Mouse (Mus musculus) ES-Bruce4 (cell line): ENCODE data around the gene Nek4. TPM values are rescaled to one million over a fixed set of nuclear protein-coding genes. Genes with fewer than 3 reads are reported as not detected.

ENCODE experiments used
- H3K27ac ChIP-seq: 2 replicates; pipeline ENCODE4 v1.5.1; 2012; ENCODE audit warnings: low read length, inconsistent platforms; ENCODE audit not compliant: insufficient read depth
- H3K27me3 ChIP-seq: 2 replicates; pipeline ENCODE4 v1.6.1; 2012; ENCODE audit warnings: mild to moderate bottlenecking, low read length, inconsistent platforms; ENCODE audit not compliant: control insufficient read depth, poor library complexity, insufficient read depth, severe bottlenecking
- H3K36me3 ChIP-seq: 2 replicates; pipeline ENCODE4 v1.6.1; 2012; ENCODE audit warnings: inconsistent platforms, mild to moderate bottlenecking, low read length, moderate library complexity; ENCODE audit not compliant: control insufficient read depth, poor library complexity, insufficient read depth, severe bottlenecking
- H3K4me1 ChIP-seq: one replicate; pipeline ENCODE4 v1.8.1; 2011; ENCODE audit warnings: low read length; ENCODE audit not compliant: control insufficient read depth, insufficient read depth
- H3K4me3 ChIP-seq: 2 replicates; pipeline ENCODE4 v1.5.1; 2011; ENCODE audit warnings: low read depth, mild to moderate bottlenecking, low read length
- H3K9ac ChIP-seq: 2 replicates; pipeline ENCODE4 v1.6.1; 2012; ENCODE audit warnings: low read depth, mild to moderate bottlenecking, inconsistent platforms; ENCODE audit not compliant: poor library complexity, severe bottlenecking
- H3K9me3 ChIP-seq: replicated peaks from 2 replicates; pipeline ENCODE4 v1.6.1; 2012; ENCODE audit warnings: mild to moderate bottlenecking, low read length, inconsistent platforms; ENCODE audit not compliant: control insufficient read depth, poor library complexity, insufficient read depth, severe bottlenecking
- CTCF ChIP-seq: IDR thresholded peaks from one replicate; pipeline ENCODE4 v1.8.1; 2011; ENCODE audit warnings: low read depth, low read length
- EP300 ChIP-seq: IDR thresholded peaks from 2 replicates; pipeline ENCODE4 v1.6.1; 2011; ENCODE audit warnings: low read depth, low read length; ENCODE audit not compliant: insufficient read depth
- POLR2A ChIP-seq: IDR thresholded peaks from one replicate; pipeline ENCODE4 v1.8.1; 2011; ENCODE audit warnings: low read length; ENCODE audit not compliant: insufficient read depth
- polyA plus RNA-seq: library from polyadenylated mRNA; stranded (reverse); fragments of >200 nt; gene quantifications from 2 replicates; pipeline ENCODE4 v1.2.4, GENCODE M21; 2011; ENCODE audit warnings: low read depth; ENCODE audit not compliant: missing spikeins, insufficient read depth, insufficient read length

Nek4 gene
- polyA plus RNA-seq, 1 experiment: 17.7 TPM

DNA sequence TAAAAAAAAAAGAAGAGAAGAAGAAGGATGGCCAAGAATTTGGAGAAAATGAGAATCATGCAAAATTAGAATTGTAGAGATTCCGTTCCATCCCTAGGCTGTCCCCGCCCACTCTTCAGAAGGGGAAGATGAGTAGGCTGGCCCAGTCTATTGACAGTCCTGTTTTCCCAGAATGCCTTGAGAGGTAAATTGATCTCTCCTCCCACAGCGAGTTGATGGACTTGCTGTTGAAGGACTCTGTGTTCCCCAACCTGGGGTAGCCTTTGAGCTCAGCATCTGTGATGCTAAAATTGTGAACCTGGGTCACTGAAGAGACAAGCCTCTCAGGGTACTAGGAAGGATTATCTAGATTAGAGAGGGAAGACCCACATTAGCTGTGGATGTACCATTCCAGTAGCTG lies 25.7 kb upstream of the Nek4 start:
- H3K4me1 ChIP-seq: no peaks in the 10 kb centered on the region
- no peaks in the 10 kb centered on the region for H3K27me3 ChIP-seq
- H3K36me3 ChIP-seq: no peaks in the 10 kb centered on the region
- no peak overlapping the region for H3K4me3 ChIP-seq
- H3K9me3 ChIP-seq: no peaks in the 10 kb centered on the region
- H3K27ac ChIP-seq: no peak overlapping the region
- H3K9ac ChIP-seq: no peak overlapping the region
- TF ChIP-seq CTCF (no peak), EP300 (no peak), POLR2A (no peak)

DNA sequence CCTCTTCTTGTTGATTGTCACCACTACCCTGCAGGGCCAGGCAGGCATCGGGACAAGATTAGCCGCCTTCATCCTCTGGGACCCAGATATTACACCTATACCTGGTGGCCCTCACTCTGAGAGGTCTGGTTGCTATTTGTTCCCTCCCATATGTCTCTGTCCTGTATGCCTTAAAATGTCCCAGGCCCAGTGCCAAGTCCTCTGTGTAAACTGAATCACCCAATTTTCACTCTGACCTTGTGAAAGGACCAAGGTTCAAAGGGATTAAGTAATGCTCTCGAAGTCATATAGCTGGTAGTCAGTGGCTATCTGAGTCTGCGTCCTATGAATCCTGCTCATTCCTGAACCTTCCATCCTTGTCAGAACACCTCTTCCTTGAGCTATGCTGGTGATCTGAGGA lies 20.8 kb upstream of the Nek4 start:
- no peaks in the 10 kb centered on the region for H3K4me1 ChIP-seq
- H3K9ac ChIP-seq: no peak overlapping the region
- H3K27ac ChIP-seq: no peak overlapping the region
- no peak overlapping the region for H3K4me3 ChIP-seq
- TF ChIP-seq POLR2A (no peak), CTCF (no peak), EP300 (no peak)
- no peaks in the 10 kb centered on the region for H3K36me3 ChIP-seq
- no peaks in the 10 kb centered on the region for H3K9me3 ChIP-seq
- H3K27me3 ChIP-seq: no peaks in the 10 kb centered on the region

GRCm38 (mm10) chr14:30933351-30933750 lies 17.8 kb upstream of the Nek4 start:
- TF ChIP-seq CTCF (no peak), POLR2A (no peak), EP300 (no peak)
- Histone ChIP-seq H3K27ac (no peak overlapping the region), H3K4me1 (no peaks in the 10 kb centered on the region), H3K9me3 (no peaks in the 10 kb centered on the region), H3K4me3 (no peak overlapping the region), H3K36me3 (no peaks in the 10 kb centered on the region), H3K9ac (no peak overlapping the region), H3K27me3 (no peaks in the 10 kb centered on the region)

- no peaks in the 10 kb centered on the region for H3K9me3 ChIP-seq
- H3K9ac ChIP-seq: no peak overlapping the region
- H3K27me3 ChIP-seq: no peaks in the 10 kb centered on the region
- H3K27ac ChIP-seq: no peak overlapping the region
- H3K4me3 ChIP-seq: no peak overlapping the region
- no peaks in the 10 kb centered on the region for H3K4me1 ChIP-seq
- no peak for TF ChIP-seq POLR2A
- TF ChIP-seq CTCF: no peak
- TF ChIP-seq EP300: no peak
- H3K36me3 ChIP-seq: no peaks in the 10 kb centered on the region
These were observed 8.9 kb upstream of the Nek4 start for GRCm38 (mm10) chr14:30942254-30942653.

DNA sequence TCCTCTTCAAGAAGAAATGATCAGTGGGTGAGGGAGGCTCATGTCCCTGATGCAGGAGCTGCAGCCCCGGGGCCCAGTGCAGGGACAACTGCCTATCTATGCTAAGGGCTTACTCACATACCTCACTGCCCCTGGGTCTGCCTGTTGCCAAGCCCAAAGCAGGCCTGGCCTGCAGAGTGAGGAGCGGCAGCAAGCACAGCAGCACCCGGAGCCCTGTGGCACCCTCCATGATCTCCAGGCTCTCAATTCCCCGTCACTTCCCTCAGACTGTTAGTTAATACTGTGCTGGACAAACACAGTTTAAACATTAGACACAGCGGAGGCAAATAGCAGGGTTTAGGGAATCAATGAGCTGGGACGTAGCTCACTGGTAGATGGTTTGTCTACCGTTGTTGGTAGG lies 8.1 kb upstream of the Nek4 start, which contains the start of gene Itih1:
Gene Itih1 (minus strand): TSS at position 252 of the 400 bp plus-strand sequence.
- Histone ChIP-seq H3K27me3 (no peaks in the 10 kb centered on the region), H3K9ac (no peak within 1 kb of the TSS), H3K27ac (no peak within 1 kb of the TSS), H3K4me3 (no peak within 1 kb of the TSS), H3K36me3 (no peaks in the 10 kb centered on the region), H3K4me1 (no peaks in the 10 kb centered on the region), H3K9me3 (no peaks in the 10 kb centered on the region)
- TF ChIP-seq POLR2A (no peak), CTCF (no peak), EP300 (no peak)

GRCm38 (mm10) chr14:30943860-30944674 lies 7.1 kb upstream of the Nek4 start:
- Histone ChIP-seq H3K4me3 (no peak overlapping the region), H3K36me3 (no peaks in the 10 kb centered on the region), H3K9ac (no peak overlapping the region), H3K9me3 (no peaks in the 10 kb centered on the region), H3K4me1 (no peaks in the 10 kb centered on the region), H3K27me3 (no peaks in the 10 kb centered on the region), H3K27ac (no peak overlapping the region)
- peak; percentile 52 for TF ChIP-seq CTCF
- no peak for TF ChIP-seq EP300
